Mouse (Mus musculus) midbrain, embryonic 10.5 days (tissue): ENCODE data around the gene Eif3l. TPM values are rescaled to one million over a fixed set of nuclear protein-coding genes. Genes with fewer than 3 reads are reported as not detected.
"Not testable (repeated sequence)": the region's sequence is repeated elsewhere in the genome, so short reads cannot be mapped to it uniquely, and the experiment has no call there.

Source experiments
- DNase-seq: peaks from one replicate; pipeline ENCODE4 v3.0.0-alpha.2; 2017; ENCODE audit warnings: low spot score
- H3K27ac ChIP-seq: fragments of 300-500 bp; sonication (generic); replicated peaks from 2 replicates; pipeline ENCODE4 v1.5.1; 2016; ENCODE audit warnings: mild to moderate bottlenecking
- H3K27me3 ChIP-seq: fragments of 300-500 bp; sonication (generic); 2 replicates; pipeline ENCODE4 v1.6.1; 2016; ENCODE audit warnings: low read depth, mild to moderate bottlenecking; ENCODE audit not compliant: poor library complexity, severe bottlenecking
- H3K36me3 ChIP-seq: fragments of 300-500 bp; sonication (generic); 2 replicates; pipeline ENCODE4 v1.6.1; 2016; ENCODE audit warnings: mild to moderate bottlenecking, moderate library complexity
- H3K4me1 ChIP-seq: fragments of 300-500 bp; sonication (generic); 2 replicates; pipeline ENCODE4 v1.6.1; 2016
- H3K4me3 ChIP-seq: fragments of 300-500 bp; sonication (generic); 2 replicates; pipeline ENCODE4 v1.5.1; 2016; ENCODE audit warnings: mild to moderate bottlenecking, moderate library complexity
- H3K9me3 ChIP-seq: fragments of 300-500 bp; sonication (generic); replicated peaks from 2 replicates; pipeline ENCODE4 v1.6.1; 2016; ENCODE audit warnings: mild to moderate bottlenecking
- WGBS: fragments of 180-500 bp; shearing (Covaris S2); methylation state at CpG from one replicate; pipeline ENCODE4 v1.1.7; 2016; 5-methylcytosine and 5-hydroxymethylcytosine counted together
- polyA plus RNA-seq: library from polyadenylated mRNA; unstranded; fragments of >200 nt; fragmentation: Nextera tagmentation; extraction: Ambion mirVana; gene quantifications from 2 replicates; pipeline ENCODE4 v1.2.1, GENCODE M21; 2016

Eif3l gene
- polyA plus RNA-seq: 260 and 273 TPM in 2 replicates

DNA sequence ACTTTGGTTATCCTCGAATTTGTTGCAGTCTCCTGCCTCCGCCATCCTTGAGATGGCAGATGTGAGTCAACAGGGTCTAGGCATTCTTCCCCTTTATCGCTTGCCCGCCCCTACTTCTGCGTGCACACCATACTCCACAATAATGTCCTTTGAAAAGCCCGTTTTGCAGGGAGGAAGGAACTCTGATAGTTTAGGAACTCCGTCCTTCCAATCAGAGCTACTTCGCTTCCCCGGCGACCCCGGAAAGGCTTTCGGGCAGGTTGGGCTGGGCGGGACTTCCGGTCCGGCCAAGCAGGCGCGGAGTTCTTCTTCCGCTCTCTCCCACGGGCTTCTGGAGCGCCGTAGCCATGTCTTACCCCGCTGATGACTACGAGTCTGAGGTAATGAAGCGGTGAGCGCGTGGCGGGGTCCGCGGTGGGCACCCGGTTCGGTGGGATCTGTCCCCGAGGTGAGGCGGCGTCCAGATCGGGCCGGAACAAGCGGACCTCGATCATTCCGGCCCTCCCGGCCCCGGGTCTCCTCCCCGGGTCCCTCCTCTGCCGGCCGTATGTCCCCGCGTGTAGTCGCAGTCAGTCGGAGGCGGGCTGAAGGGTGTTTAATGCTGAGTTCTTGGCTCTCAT is at the start of gene Eif3l:
TSS of gene Eif3l (plus strand) at position 267 of the 620 bp plus-strand sequence.
- WGBS: under 1% methylated on average over 49 of the region's 49 CpGs
- Histone ChIP-seq H3K4me3 (peak within 1 kb of the TSS; percentile 96), H3K36me3 (peaks cover 38% of the 10 kb centered on the region), H3K27me3 (no peaks in the 10 kb centered on the region), H3K4me1 (peaks cover 31% of the 10 kb centered on the region), H3K9me3 (no peaks in the 10 kb centered on the region), H3K27ac (peak within 1 kb of the TSS; percentile 89)
- DNase-seq: peak; percentile 92

DNA sequence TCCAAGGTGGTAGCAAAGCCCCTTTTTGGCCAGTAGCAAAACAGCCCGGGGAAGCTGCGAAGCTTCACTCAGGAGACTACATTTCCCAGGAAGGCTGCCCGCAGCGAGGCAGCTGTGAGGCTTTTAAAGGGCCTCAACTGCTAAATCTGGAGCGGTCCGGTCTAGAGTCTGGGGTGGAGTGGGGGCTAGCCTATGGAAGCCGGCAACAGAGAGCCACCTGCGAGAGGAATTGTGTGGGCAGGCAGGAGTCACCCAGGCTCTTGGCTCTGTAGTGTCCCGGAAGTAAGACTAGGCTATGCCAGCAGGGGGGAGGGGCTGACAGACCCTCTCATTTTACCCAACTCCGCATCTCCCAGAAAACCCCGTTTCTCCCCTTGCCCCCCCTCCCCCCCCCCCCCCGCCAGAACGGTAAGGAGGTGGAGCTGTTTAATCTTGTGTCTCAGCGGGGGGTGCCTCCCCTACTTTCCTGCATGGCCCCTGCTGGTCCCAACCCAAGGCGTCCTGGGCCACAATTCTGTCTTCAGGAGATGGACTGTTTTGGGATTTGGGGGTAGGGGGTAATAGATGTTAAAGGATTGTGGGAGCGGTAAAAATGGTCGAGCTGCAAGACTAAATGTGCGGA is 49.2 kb upstream of the Eif3l start:
- peak overlapping the region; percentile 69 for H3K27ac ChIP-seq
- 6% methylated on average over 18 of the region's 18 CpGs for WGBS
- peak overlapping the region; percentile 42 for H3K4me3 ChIP-seq
- peaks cover 56% of the 10 kb centered on the region for H3K4me1 ChIP-seq
- H3K36me3 ChIP-seq: no peaks in the 10 kb centered on the region
- peaks cover 40% of the 10 kb centered on the region for H3K27me3 ChIP-seq
- no peak for DNase-seq
- H3K9me3 ChIP-seq: no peaks in the 10 kb centered on the region

GRCm38 (mm10) chr15:79026511-79027290 is 48.3 kb upstream of the Eif3l start:
- peaks cover 65% of the 10 kb centered on the region for H3K4me1 ChIP-seq

GRCm38 (mm10) chr15:79027291-79028205 is 47.4 kb upstream of the Eif3l start:
- Histone ChIP-seq H3K4me3 (peak overlapping the region; percentile 85), H3K36me3 (no peaks in the 10 kb centered on the region), H3K27ac (peak overlapping the region; percentile 100), H3K9me3 (no peaks in the 10 kb centered on the region), H3K27me3 (peaks cover 40% of the 10 kb centered on the region), H3K4me1 (peaks cover 65% of the 10 kb centered on the region)
- WGBS: 6% methylated on average over 46 of the region's 46 CpGs
- DNase-seq: peak; percentile 55

More at GRCm38 (mm10) chr15:79026511-79027290, 48.3 kb upstream of the Eif3l start:
- no peak for DNase-seq
- Histone ChIP-seq H3K27me3 (peaks cover 40% of the 10 kb centered on the region), H3K9me3 (no peaks in the 10 kb centered on the region), H3K4me3 (peak overlapping the region; percentile 85), H3K36me3 (no peaks in the 10 kb centered on the region), H3K27ac (peak overlapping the region; percentile 100)
- WGBS: 48% methylated on average over 14 of the region's 14 CpGs

GRCm38 (mm10) chr15:79028237-79028738 is 46.7 kb upstream of the Eif3l start, which contains the start of gene H1f0:
TSS of gene H1f0 (plus strand) at chr15:79028450.
- under 1% methylated on average over 58 of the region's 58 CpGs for WGBS
- H3K4me1 ChIP-seq: peaks cover 59% of the 10 kb centered on the region

DNA sequence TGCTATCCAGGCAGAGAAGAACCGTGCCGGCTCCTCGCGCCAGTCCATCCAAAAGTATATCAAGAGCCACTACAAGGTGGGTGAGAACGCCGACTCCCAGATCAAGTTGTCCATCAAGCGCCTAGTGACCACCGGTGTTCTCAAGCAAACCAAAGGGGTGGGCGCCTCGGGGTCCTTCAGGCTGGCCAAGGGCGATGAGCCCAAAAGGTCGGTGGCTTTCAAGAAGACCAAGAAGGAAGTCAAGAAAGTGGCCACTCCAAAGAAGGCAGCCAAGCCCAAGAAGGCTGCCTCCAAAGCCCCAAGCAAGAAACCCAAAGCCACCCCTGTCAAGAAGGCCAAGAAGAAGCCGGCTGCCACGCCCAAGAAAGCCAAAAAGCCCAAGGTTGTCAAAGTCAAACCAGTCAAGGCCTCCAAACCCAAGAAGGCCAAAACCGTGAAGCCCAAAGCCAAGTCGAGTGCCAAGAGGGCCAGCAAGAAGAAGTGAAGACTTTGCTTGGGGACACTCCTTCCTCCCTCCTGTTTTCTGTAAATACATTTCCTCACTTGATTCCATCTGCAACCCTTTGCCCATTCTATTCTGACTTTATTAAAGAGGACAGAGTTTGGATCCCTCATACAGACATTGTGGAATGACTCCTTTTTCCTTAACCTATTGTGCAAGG is 46.0 kb upstream of the Eif3l start:
- no peak for DNase-seq
- 34% methylated on average over 16 of the region's 16 CpGs for WGBS
- peaks cover 34% of the 10 kb centered on the region for H3K27me3 ChIP-seq
- H3K27ac ChIP-seq: peak overlapping the region; percentile 100
- H3K4me3 ChIP-seq: peak overlapping the region; percentile 85
- H3K36me3 ChIP-seq: no peaks in the 10 kb centered on the region
- no peaks in the 10 kb centered on the region for H3K9me3 ChIP-seq
- peaks cover 59% of the 10 kb centered on the region for H3K4me1 ChIP-seq

More at GRCm38 (mm10) chr15:79028237-79028738, 46.7 kb upstream of the Eif3l start, which contains the start of gene H1f0:
- no peaks in the 10 kb centered on the region for H3K36me3 ChIP-seq
- H3K4me3 ChIP-seq: peak within 1 kb of the TSS; percentile 85
- H3K27me3 ChIP-seq: peaks cover 40% of the 10 kb centered on the region
- no peaks in the 10 kb centered on the region for H3K9me3 ChIP-seq
- peak; percentile 96 for DNase-seq
- peak within 1 kb of the TSS; percentile 100 for H3K27ac ChIP-seq

DNA sequence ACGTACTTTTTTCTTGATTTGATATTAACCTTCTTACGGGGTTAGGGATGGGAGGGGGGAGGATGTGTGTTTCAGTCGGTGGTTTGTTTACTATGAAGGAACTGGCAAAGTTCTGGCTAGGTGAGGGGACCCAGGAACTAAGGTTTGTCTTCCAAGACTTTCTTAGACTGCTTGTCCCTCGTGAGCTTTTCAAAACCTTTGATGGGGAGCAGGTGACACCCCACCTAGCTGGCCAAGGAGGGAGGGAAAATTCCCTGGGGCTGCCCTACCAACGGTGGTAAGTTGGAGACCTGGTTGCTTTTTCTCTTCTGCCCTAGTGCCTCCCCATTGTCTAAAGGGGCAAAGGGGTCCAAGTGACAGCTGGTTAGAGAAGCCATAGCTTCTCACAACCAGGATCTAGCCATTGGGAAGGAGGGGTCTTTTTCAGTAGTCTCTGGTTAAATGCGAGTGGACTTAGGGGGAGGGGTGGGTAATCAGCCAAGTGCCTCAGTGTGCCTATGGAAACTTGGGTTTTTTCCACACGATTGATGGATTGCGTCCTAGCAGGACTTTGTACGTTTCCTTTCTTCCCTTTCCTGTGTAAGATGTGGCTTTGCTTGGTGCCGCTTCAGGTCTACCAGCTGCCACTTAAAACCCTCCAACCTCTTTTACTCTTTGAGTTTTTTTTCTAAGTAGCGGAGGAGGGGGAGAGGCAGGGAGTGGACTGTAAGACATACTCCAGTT is 45.3 kb upstream of the Eif3l start:
- H3K36me3 ChIP-seq: no peaks in the 10 kb centered on the region
- peaks cover 29% of the 10 kb centered on the region for H3K27me3 ChIP-seq
- peak overlapping the region; percentile 85 for H3K4me3 ChIP-seq
- DNase-seq: no peak
- no peaks in the 10 kb centered on the region for H3K9me3 ChIP-seq
- peaks cover 59% of the 10 kb centered on the region for H3K4me1 ChIP-seq
- H3K27ac ChIP-seq: peak overlapping the region; percentile 75
- WGBS: 17% methylated on average over 11 of the region's 11 CpGs

- under 1% methylated on average over 52 of the region's 52 CpGs for WGBS
Measured at GRCm38 (mm10) chr15:79030551-79031435, 44.2 kb upstream of the Eif3l start.

GRCm38 (mm10) chr15:79031908-79032307 is 43.1 kb upstream of the Eif3l start:
- H3K36me3 ChIP-seq: peaks cover 18% of the 10 kb centered on the region
- 91% methylated on average over 5 of the region's 5 CpGs for WGBS
- H3K4me1 ChIP-seq: peaks cover 42% of the 10 kb centered on the region
- not testable (repeated sequence) for H3K9me3 ChIP-seq, DNase-seq, H3K27ac ChIP-seq, H3K4me3 ChIP-seq, H3K27me3 ChIP-seq

More at GRCm38 (mm10) chr15:79030551-79031435, 44.2 kb upstream of the Eif3l start:
- H3K4me3 ChIP-seq: peak overlapping the region; percentile 85
- peaks cover 18% of the 10 kb centered on the region for H3K27me3 ChIP-seq
- H3K4me1 ChIP-seq: peaks cover 52% of the 10 kb centered on the region
- DNase-seq: peak; percentile 94
- H3K36me3 ChIP-seq: peaks cover 6% of the 10 kb centered on the region
- peak overlapping the region; percentile 75 for H3K27ac ChIP-seq
- no peaks in the 10 kb centered on the region for H3K9me3 ChIP-seq

DNA sequence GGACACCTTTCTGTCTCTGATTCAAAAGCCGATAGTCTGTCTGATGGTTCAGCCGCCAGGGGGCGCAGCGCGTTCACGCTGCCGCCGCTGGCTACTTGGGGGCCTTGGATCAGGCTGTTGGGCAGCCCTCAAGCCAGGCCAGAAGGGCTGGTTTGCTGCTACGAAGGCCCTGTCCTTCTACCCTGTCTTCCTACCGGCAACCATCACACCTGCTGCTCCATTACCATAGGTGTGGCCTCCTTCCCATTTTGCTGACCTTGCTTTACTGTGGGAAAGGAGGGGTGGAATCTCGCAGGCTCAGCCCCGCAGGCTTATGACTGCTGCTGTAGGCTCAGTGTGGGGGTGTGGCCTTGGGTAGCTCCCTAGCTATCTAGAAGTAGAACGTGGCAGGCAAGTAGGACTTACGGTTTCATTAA is 37.1 kb upstream of the Eif3l start:
- H3K27ac ChIP-seq: no peak overlapping the region
- peaks cover 48% of the 10 kb centered on the region for H3K27me3 ChIP-seq
- 16% methylated on average over 14 of the region's 14 CpGs for WGBS
- no peaks in the 10 kb centered on the region for H3K9me3 ChIP-seq
- H3K4me3 ChIP-seq: no peak overlapping the region
- peaks cover 40% of the 10 kb centered on the region for H3K4me1 ChIP-seq
- DNase-seq: peak; percentile 81
- peaks cover 24% of the 10 kb centered on the region for H3K36me3 ChIP-seq
